Mouse (Mus musculus): ENCODE measurements around the gene Pkig. TPM values are rescaled to one million over a fixed set of nuclear protein-coding genes. Genes with fewer than 3 reads are reported as not detected.

Pkig gene
- polyA plus RNA-seq, 1 experiment from 2014 or later: 134 TPM

DNA sequence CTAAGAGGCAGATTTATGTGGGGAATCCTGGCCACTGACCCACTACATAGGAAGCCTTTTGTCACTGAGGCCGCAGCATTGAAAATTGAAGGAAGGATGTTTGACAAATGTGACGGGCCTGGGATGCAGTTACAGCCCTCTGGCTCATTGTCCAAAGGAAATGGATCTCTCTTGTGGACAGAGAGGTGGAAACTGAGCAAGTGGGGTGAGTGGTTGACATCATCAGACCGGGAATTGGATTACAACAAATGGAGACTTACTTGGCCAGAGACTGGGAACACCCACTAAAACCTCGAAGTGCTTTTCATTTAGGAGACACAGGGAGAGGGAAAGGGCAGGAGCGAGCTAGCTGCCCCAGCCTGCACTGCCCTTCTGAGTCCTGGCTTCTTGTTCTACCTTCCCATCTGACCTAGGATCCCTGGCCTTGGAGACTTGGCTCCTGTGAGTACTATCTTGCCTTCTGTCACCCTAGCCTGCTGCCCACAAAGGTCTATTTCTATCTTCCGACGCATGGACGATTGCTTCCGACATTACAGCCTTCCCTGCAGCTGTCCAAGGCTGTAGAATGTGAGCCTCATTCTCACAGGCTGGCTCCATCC, 35.6 kb downstream of the Pkig start:
- Histone ChIP-seq H3K9me3 (replicated peaks; ENCODE audit: control insufficient read depth, low read length, poor library complexity, severe bottlenecking) (no peaks in the 10 kb centered on the region), H3K9ac (ENCODE audit: low read depth, low read length) (no peak overlapping the region), H3K4me3 (ENCODE audit: low read depth, low read length) (no peak overlapping the region), H3K4me1 (ENCODE audit: control insufficient read depth, insufficient read depth, low read length) (peaks cover 8% of the 10 kb centered on the region), H3K27ac (ENCODE audit: low read length) (no peak overlapping the region; the same call in 1 of the 2 replicates), H3K4me2 (ENCODE audit: low read length) (no peak overlapping the region), H3K27me3 (ENCODE audit: control insufficient read depth, insufficient read depth, low read depth, low read length) (no peaks in the 10 kb centered on the region), H3K36me3 (ENCODE audit: control insufficient read depth, insufficient read depth, low read length) (no peaks in the 10 kb centered on the region)
- 77% methylated on average over 9 of the region's 9 CpGs for WGBS
- no peak for ATAC-seq

DNA sequence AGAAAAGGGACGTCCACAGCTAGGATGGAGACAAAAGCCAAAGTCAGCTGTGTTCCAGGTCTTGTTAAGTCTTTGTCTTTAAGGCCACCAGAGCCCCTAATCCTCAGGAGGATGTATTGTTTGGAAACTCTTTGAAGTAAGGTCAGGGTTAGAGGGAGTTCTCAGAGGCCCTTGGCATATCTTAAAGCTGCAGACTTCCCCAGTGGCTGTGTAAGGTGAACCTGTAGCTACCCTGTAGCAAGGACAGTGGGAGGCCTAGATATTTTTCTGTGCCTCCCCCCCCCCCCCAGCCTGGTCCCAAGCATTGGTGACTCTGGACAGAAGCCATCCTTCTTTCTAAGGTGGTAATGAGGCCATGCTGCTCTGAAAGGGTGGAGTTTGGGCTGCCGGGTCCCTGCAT, 38.6 kb downstream of the Pkig start:
- H3K36me3 ChIP-seq (ENCODE audit: control insufficient read depth, insufficient read depth, low read length): no peaks in the 10 kb centered on the region
- 23% methylated on average over 2 of the region's 2 CpGs for WGBS

DNA sequence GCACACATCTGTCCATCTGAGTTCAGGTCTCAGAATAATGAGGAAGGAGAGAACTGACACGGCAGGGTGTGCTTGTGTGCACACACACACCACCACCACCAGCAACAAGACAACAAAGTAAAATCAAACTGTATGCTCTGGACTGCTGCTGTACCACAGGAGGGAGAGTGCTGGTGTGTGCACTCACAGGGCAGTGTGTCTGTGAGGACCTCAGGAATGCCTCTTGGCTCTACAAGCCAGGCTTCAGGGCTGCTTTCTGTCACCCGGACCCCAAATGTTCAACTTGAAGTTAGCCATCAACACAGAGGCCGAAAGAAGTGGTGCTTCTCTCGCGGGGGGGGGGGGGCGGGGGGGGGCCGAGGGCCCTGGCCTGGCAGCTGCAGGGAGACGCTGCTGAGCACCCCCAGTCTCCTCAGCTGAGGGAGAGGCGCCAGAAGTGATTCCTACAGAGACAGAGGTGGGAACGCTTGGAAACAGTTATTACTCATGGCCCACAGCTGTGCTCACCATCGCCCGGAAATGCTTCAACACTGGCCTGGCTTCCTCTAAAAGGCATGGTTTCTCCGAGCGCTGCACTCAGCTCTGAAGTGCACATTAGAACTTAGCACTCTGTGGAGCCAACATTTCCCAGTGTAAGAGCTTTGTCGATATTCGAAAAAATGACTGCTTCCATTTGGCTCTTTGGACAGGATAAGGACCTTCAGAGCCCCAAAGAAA, 39.7 kb downstream of the Pkig start:
- H3K36me3 ChIP-seq (ENCODE audit: control insufficient read depth, insufficient read depth, low read length): no peaks in the 10 kb centered on the region
- ATAC-seq: no peak
- no peak overlapping the region for H3K4me2 ChIP-seq (ENCODE audit: low read length)
- H3K4me1 ChIP-seq (ENCODE audit: control insufficient read depth, insufficient read depth, low read length): peaks cover 3% of the 10 kb centered on the region
- WGBS: 63% methylated on average over 13 of the region's 16 CpGs
- no peak overlapping the region for H3K4me3 ChIP-seq (ENCODE audit: low read depth, low read length)
- H3K9ac ChIP-seq (ENCODE audit: low read depth, low read length): no peak overlapping the region
- H3K9me3 ChIP-seq (replicated peaks; ENCODE audit: control insufficient read depth, low read length, poor library complexity, severe bottlenecking): no peaks in the 10 kb centered on the region
- H3K27ac ChIP-seq (ENCODE audit: low read length): no peak overlapping the region
- H3K27me3 ChIP-seq (ENCODE audit: control insufficient read depth, insufficient read depth, low read depth, low read length): no peaks in the 10 kb centered on the region

More for the DNA sequence above, 38.6 kb downstream of the Pkig start:
- Histone ChIP-seq H3K4me1 (ENCODE audit: control insufficient read depth, insufficient read depth, low read length) (peaks cover 3% of the 10 kb centered on the region), H3K4me2 (ENCODE audit: low read length) (no peak overlapping the region), H3K27ac (ENCODE audit: low read length) (no peak overlapping the region), H3K27me3 (ENCODE audit: control insufficient read depth, insufficient read depth, low read depth, low read length) (no peaks in the 10 kb centered on the region), H3K9ac (ENCODE audit: low read depth, low read length) (no peak overlapping the region), H3K9me3 (replicated peaks; ENCODE audit: control insufficient read depth, low read length, poor library complexity, severe bottlenecking) (no peaks in the 10 kb centered on the region), H3K4me3 (ENCODE audit: low read depth, low read length) (no peak overlapping the region)
- no peak for ATAC-seq

DNA sequence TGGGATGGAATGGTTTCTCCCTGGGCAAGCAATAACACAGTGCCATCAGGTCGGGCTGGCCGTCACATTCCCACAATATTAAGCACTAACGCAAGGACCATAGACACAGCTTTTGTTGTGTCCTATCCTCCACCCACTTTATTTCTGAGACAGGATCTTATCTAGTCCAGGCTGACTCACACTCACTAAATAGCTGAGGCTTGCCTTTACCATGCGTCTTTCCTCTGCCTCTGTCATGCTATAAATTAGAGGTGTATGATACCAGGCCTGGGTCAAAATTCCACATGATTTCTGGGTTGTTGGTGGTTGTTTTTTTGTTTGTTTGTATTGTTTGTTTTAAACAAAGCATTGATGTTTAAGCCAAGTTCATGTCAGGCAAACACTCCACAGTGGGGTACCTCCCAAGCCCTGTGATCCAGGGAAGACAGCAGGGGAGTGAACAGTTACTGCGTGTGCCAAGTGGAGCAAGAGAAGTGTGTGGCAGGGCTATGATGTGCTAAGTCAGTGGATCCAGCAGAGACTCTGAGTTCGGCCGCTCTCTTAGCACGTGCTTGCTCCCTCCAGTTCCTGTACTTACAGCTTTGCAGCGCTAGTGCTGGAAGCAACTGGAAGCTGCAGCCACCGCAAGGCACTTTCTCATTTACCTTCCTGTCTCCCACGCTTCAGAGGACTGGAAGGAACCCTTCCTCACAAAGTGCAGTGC, 41.0 kb downstream of the Pkig start:
- H3K27me3 ChIP-seq (ENCODE audit: control insufficient read depth, insufficient read depth, low read depth, low read length): no peaks in the 10 kb centered on the region
- H3K9me3 ChIP-seq (replicated peaks; ENCODE audit: control insufficient read depth, low read length, poor library complexity, severe bottlenecking): no peaks in the 10 kb centered on the region
- H3K4me1 ChIP-seq (ENCODE audit: control insufficient read depth, insufficient read depth, low read length): no peaks in the 10 kb centered on the region; the same call in none of the 2 replicates
- no peak overlapping the region for H3K27ac ChIP-seq (ENCODE audit: low read length)
- H3K36me3 ChIP-seq (ENCODE audit: control insufficient read depth, insufficient read depth, low read length): no peaks in the 10 kb centered on the region
- no peak for ATAC-seq
- no peak overlapping the region for H3K4me3 ChIP-seq (ENCODE audit: low read depth, low read length)
- no peak overlapping the region for H3K9ac ChIP-seq (ENCODE audit: low read depth, low read length)
- no peak overlapping the region for H3K4me2 ChIP-seq (ENCODE audit: low read length)
- 76% methylated on average over 11 of the region's 11 CpGs for WGBS

DNA sequence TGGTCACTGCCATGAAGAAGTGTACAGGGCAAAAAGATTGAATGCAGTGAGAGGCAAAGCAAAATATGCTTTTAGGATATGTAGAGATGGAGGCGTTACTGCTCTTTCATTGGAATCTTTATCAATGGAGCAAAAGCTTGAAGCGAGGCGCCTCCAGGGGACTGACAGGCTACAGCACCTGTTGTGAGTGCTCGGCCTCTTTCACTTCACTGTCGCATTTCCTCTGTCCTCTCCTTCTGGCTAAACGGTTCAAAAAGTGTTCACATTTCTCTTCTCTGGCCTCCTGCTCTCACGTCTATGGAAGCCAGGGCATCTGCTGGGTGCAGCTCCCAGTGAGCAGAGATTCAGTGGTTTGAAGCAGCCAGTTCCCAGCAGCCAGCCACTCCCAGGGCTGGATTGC, 44.2 kb downstream of the Pkig start:
- no peaks in the 10 kb centered on the region for H3K36me3 ChIP-seq (ENCODE audit: control insufficient read depth, insufficient read depth, low read length)
- 78% methylated on average over 7 of the region's 7 CpGs for WGBS
- no peaks in the 10 kb centered on the region for H3K9me3 ChIP-seq (replicated peaks; ENCODE audit: control insufficient read depth, low read length, poor library complexity, severe bottlenecking)
- H3K4me3 ChIP-seq (ENCODE audit: low read depth, low read length): no peak overlapping the region
- H3K4me1 ChIP-seq (ENCODE audit: control insufficient read depth, insufficient read depth, low read length): no peaks in the 10 kb centered on the region; the same call in none of the 2 replicates
- no peak overlapping the region for H3K27ac ChIP-seq (ENCODE audit: low read length)
- no peaks in the 10 kb centered on the region for H3K27me3 ChIP-seq (ENCODE audit: control insufficient read depth, insufficient read depth, low read depth, low read length)
- no peak overlapping the region for H3K9ac ChIP-seq (ENCODE audit: low read depth, low read length)
- H3K4me2 ChIP-seq (ENCODE audit: low read length): no peak overlapping the region
- ATAC-seq: no peak

GRCm38 (mm10) chr2:163702921-163703320, 44.7 kb downstream of the Pkig start:
- no peak overlapping the region for H3K9ac ChIP-seq (ENCODE audit: low read depth, low read length)
- H3K4me1 ChIP-seq (ENCODE audit: control insufficient read depth, insufficient read depth, low read length): no peaks in the 10 kb centered on the region; the same call in none of the 2 replicates
- H3K4me2 ChIP-seq (ENCODE audit: low read length): no peak overlapping the region
- 80% methylated on average over 5 of the region's 5 CpGs for WGBS
- no peak for ATAC-seq
- no peaks in the 10 kb centered on the region for H3K27me3 ChIP-seq (ENCODE audit: control insufficient read depth, insufficient read depth, low read depth, low read length)
- no peak overlapping the region for H3K27ac ChIP-seq (ENCODE audit: low read length)
- H3K36me3 ChIP-seq (ENCODE audit: control insufficient read depth, insufficient read depth, low read length): no peaks in the 10 kb centered on the region
- no peaks in the 10 kb centered on the region for H3K9me3 ChIP-seq (replicated peaks; ENCODE audit: control insufficient read depth, low read length, poor library complexity, severe bottlenecking)
- H3K4me3 ChIP-seq (ENCODE audit: low read depth, low read length): no peak overlapping the region

DNA sequence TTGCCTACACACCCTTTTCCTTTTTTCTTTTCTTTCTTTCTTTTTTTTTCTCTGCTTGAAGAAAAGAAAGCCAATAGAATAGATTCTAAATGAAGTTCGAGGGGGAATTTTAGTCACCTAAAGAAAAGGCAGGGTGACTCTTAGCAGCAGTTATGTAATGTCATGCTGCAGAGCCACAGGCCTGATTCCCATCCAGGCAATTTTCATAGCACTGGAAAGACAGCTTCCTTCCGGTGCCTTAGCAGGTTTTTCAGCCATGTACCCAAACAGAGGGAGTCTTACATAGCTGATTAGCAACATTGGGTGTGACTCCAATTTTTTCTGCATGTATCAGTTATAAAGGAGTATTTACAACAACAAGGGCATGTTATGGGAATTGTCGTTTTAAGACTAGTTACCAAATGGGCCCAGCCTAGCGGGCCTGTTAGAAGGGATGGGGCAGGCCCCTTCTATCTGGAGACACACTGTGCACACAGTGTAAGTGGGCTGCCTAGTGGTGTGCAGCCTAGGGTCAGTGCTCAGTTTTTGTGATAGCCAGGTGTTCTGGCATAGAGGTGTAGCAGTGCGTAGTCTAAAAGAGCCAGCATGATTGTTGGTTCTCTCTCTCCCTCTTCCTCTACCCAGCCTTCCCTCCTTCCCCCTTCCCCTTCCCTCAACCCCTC, 45.5 kb downstream of the Pkig start:
- H3K4me2 ChIP-seq (ENCODE audit: low read length): no peak overlapping the region
- ATAC-seq: no peak
- H3K36me3 ChIP-seq (ENCODE audit: control insufficient read depth, insufficient read depth, low read length): no peaks in the 10 kb centered on the region
- no peak overlapping the region for H3K27ac ChIP-seq (ENCODE audit: low read length)
- H3K27me3 ChIP-seq (ENCODE audit: control insufficient read depth, insufficient read depth, low read depth, low read length): no peaks in the 10 kb centered on the region
- H3K9me3 ChIP-seq (replicated peaks; ENCODE audit: control insufficient read depth, low read length, poor library complexity, severe bottlenecking): no peaks in the 10 kb centered on the region
- 88% methylated on average over 5 of the region's 5 CpGs for WGBS
- H3K9ac ChIP-seq (ENCODE audit: low read depth, low read length): no peak overlapping the region
- no peaks in the 10 kb centered on the region; the same call in 1 of the 2 replicates for H3K4me1 ChIP-seq (ENCODE audit: control insufficient read depth, insufficient read depth, low read length)
- H3K4me3 ChIP-seq (ENCODE audit: low read depth, low read length): no peak overlapping the region

- H3K36me3 ChIP-seq (ENCODE audit: control insufficient read depth, insufficient read depth, low read length): no peaks in the 10 kb centered on the region
- no peak overlapping the region for H3K27ac ChIP-seq (ENCODE audit: low read length)
- H3K4me2 ChIP-seq (ENCODE audit: low read length): no peak overlapping the region
- H3K9ac ChIP-seq (ENCODE audit: low read depth, low read length): no peak overlapping the region
- H3K9me3 ChIP-seq (replicated peaks; ENCODE audit: control insufficient read depth, low read length, poor library complexity, severe bottlenecking): no peaks in the 10 kb centered on the region
- no peak overlapping the region for H3K4me3 ChIP-seq (ENCODE audit: low read depth, low read length)
- no peaks in the 10 kb centered on the region for H3K4me1 ChIP-seq (ENCODE audit: control insufficient read depth, insufficient read depth, low read length)
- 89% methylated on average over 5 of the region's 5 CpGs for WGBS
- no peaks in the 10 kb centered on the region for H3K27me3 ChIP-seq (ENCODE audit: control insufficient read depth, insufficient read depth, low read depth, low read length)
- no peak for ATAC-seq
These were observed 50.1 kb downstream of the Pkig start for GRCm38 (mm10) chr2:163708321-163708720.

Measured in midbrain, embryonic 16.5 days (tissue).